11 mouse cellular contexts compared by ENCODE assay signal in genomic region chr4:47707966-47708365, GRCm38 (mm10).
DNase-seq lines count a peak whose midpoint lies in the region; ATAC-seq and TF ChIP-seq lines count a peak whose summit lies in the region.
"Had no signal": no experiment of that assay in that cellular context is flagged by ENCODE, and none has a peak within 500 bp of the region (broad histone marks: within the 10 kb centered on the region; RNA-seq: fewer than 3 reads in every experiment).

No protein-coding gene starts in this region.

- no peaks in the 10 kb centered on the region for H3K4me1 ChIP-seq in forebrain, embryonic 14.5 days (ENCODE audit: control insufficient read depth, insufficient read depth, low read length)
- no peaks in the 10 kb centered on the region for H3K4me1 ChIP-seq in forebrain, embryonic 12.5 days
- peaks cover 4% of the 10 kb centered on the region; the same call in 1 of the 2 replicates for H3K4me1 ChIP-seq in forebrain, postnatal 0 days (ENCODE audit: insufficient read depth)
- H3K4me1 ChIP-seq in kidney, embryonic 14.5 days (ENCODE audit: control insufficient read depth, insufficient read depth, low read length), result no peaks in the 10 kb centered on the region
- H3K4me1 ChIP-seq: limb, embryonic 12.5 days had no signal

- peak; percentile 26; the same call in 1 of the 2 replicates for ATAC-seq in forebrain, embryonic 14.5 days
- no peak for ATAC-seq in forebrain, embryonic 12.5 days (ENCODE audit: low FRiP score)
- peak; percentile 83 for ATAC-seq in forebrain, postnatal 0 days
- ATAC-seq in kidney, embryonic 14.5 days (ENCODE audit: low FRiP score, low TSS enrichment), result no peak
- no peak for ATAC-seq in megakaryocyte-erythroid progenitor cell, adult 5-6 weeks (replicated peaks; ENCODE audit: low FRiP score, low TSS enrichment, poor library complexity, severe bottlenecking)
- ATAC-seq: Patski had no signal

- no peaks in the 10 kb centered on the region for H3K9me3 ChIP-seq in forebrain, embryonic 14.5 days (replicated peaks; ENCODE audit: control insufficient read depth, low read length)
- H3K9me3 ChIP-seq in forebrain, embryonic 12.5 days, result no peaks in the 10 kb centered on the region
- no peaks in the 10 kb centered on the region for H3K9me3 ChIP-seq in forebrain, postnatal 0 days (ENCODE audit: low read length)
- no peaks in the 10 kb centered on the region for H3K9me3 ChIP-seq in kidney, embryonic 14.5 days (ENCODE audit: control insufficient read depth, low read length)
- H3K9me3 ChIP-seq: limb, embryonic 12.5 days had no signal

- H3K27me3 ChIP-seq in forebrain, embryonic 14.5 days (replicated peaks; ENCODE audit: control insufficient read depth, insufficient read depth, low read length), result no peaks in the 10 kb centered on the region
- H3K27me3 ChIP-seq in forebrain, embryonic 12.5 days, result no peaks in the 10 kb centered on the region
- H3K27me3 ChIP-seq in forebrain, postnatal 0 days (ENCODE audit: insufficient read depth, low read length), result no peaks in the 10 kb centered on the region
- H3K27me3 ChIP-seq in kidney, embryonic 14.5 days (ENCODE audit: control insufficient read depth, insufficient read depth, low read length), result no peaks in the 10 kb centered on the region
- H3K27me3 ChIP-seq: limb, embryonic 12.5 days; Patski had no signal

- no peak for TF ChIP-seq CTCF in forebrain, postnatal 0 days (IDR thresholded peaks at IDR 0.05; ENCODE audit: low read depth)

- H3K4me3 ChIP-seq in forebrain, embryonic 14.5 days (ENCODE audit: low read depth, low read length), result no peak overlapping the region
- no peak overlapping the region for H3K4me3 ChIP-seq in forebrain, embryonic 12.5 days (replicated peaks)
- H3K4me3 ChIP-seq in forebrain, postnatal 0 days (ENCODE audit: low read depth, low read length), result no peak overlapping the region
- no peak overlapping the region for H3K4me3 ChIP-seq in kidney, embryonic 14.5 days (ENCODE audit: low read length)
- H3K4me3 ChIP-seq: erythroblast, embryonic 14.5 days; limb, embryonic 12.5 days had no signal

- no peak overlapping the region for H3K4me2 ChIP-seq in forebrain, embryonic 14.5 days (ENCODE audit: low read length)
- H3K4me2 ChIP-seq in forebrain, embryonic 12.5 days, result no peak overlapping the region
- H3K4me2 ChIP-seq in forebrain, postnatal 0 days (ENCODE audit: low read depth), result no peak overlapping the region
- no peak overlapping the region for H3K4me2 ChIP-seq in kidney, embryonic 14.5 days (replicated peaks; ENCODE audit: low read depth, low read length)
- H3K4me2 ChIP-seq: limb, embryonic 12.5 days had no signal

- H3K27ac ChIP-seq in forebrain, embryonic 14.5 days (ENCODE audit: low read depth, low read length), result peak overlapping the region; percentile 9; the same call in 1 of the 2 replicates
- no peak overlapping the region for H3K27ac ChIP-seq in forebrain, embryonic 12.5 days
- H3K27ac ChIP-seq in forebrain, postnatal 0 days (ENCODE audit: low read depth, low read length), result peak overlapping the region; percentile 50; the same call in 1 of the 2 replicates
- H3K27ac ChIP-seq in kidney, embryonic 14.5 days (ENCODE audit: low read depth, low read length), result no peak overlapping the region
- H3K27ac ChIP-seq: limb, embryonic 12.5 days had no signal

- H3K9ac ChIP-seq in forebrain, embryonic 14.5 days (ENCODE audit: low read length), result no peak overlapping the region
- no peak overlapping the region for H3K9ac ChIP-seq in forebrain, embryonic 12.5 days
- H3K9ac ChIP-seq in forebrain, postnatal 0 days, result no peak overlapping the region
- no peak overlapping the region for H3K9ac ChIP-seq in kidney, embryonic 14.5 days (ENCODE audit: low read depth, low read length)
- H3K9ac ChIP-seq: limb, embryonic 12.5 days had no signal

- H3K36me3 ChIP-seq in forebrain, embryonic 14.5 days (ENCODE audit: control insufficient read depth, insufficient read depth, low read length), result no peaks in the 10 kb centered on the region
- H3K36me3 ChIP-seq in forebrain, embryonic 12.5 days (replicated peaks), result no peaks in the 10 kb centered on the region
- no peaks in the 10 kb centered on the region for H3K36me3 ChIP-seq in forebrain, postnatal 0 days (ENCODE audit: insufficient read depth)
- no peaks in the 10 kb centered on the region for H3K36me3 ChIP-seq in kidney, embryonic 14.5 days (ENCODE audit: control insufficient read depth, insufficient read depth, low read length)
- H3K36me3 ChIP-seq: limb, embryonic 12.5 days had no signal

- DNase-seq in forebrain, embryonic 14.5 days (ENCODE audit: low spot score), result peak; percentile 72
- peak; percentile 89 for DNase-seq in forebrain, postnatal 0 days
- DNase-seq in layer of hippocampus, adult 9-10 months (ENCODE audit: low spot score), result peak; percentile 47
- peak; percentile 66 to 71 for DNase-seq in right cerebral cortex, adult 2 months (ENCODE audit: low spot score in 2 of 2)
- DNase-seq in ovary, postnatal 10 days (ENCODE audit: low spot score), result no peak

Comparison
In these comparisons a context has a peak if more than half of its experiments do, and no peak if none do; other contexts are left out.
1. ATAC-seq: peak in forebrain, embryonic 14.5 days (single experiment) and forebrain, postnatal 0 days (single experiment); none in forebrain, embryonic 12.5 days (single experiment), kidney, embryonic 14.5 days (single experiment) and megakaryocyte-erythroid progenitor cell, adult 5-6 weeks (single experiment).
2. H3K27ac ChIP-seq: peak in forebrain, embryonic 14.5 days (single experiment) and forebrain, postnatal 0 days (single experiment); none in forebrain, embryonic 12.5 days (single experiment) and kidney, embryonic 14.5 days (single experiment).